Mouse (Mus musculus) MEL (cell line): ENCODE data around the gene Ap2a1. TPM values are rescaled to one million over a fixed set of nuclear protein-coding genes. Genes with fewer than 3 reads are reported as not detected.

Source experiments
- DNase-seq: peaks from one replicate; pipeline ENCODE4 v3.0.0; 2011; ENCODE audit warnings: low read depth, low spot score
- H3K27ac ChIP-seq: 2 replicates; pipeline ENCODE4 v1.5.1; 2012; ENCODE audit warnings: low read depth, mild to moderate bottlenecking, control low read depth, low read length, moderate library complexity; ENCODE audit not compliant: control insufficient read depth
- H3K27me3 ChIP-seq, 2 experiments: fragments of 150-350 bp in 1 of 2; sonication (generic) in 1 of 2; 2 replicates each; pipeline ENCODE4 v1.6.1; 2012; ENCODE audit warnings: low read length in 2 of 2, mild to moderate bottlenecking in 2 of 2, improper control_type of control experiment in 1 of 2, moderate library complexity in 1 of 2; ENCODE audit not compliant: insufficient read depth in 2 of 2, control insufficient read depth in 1 of 2
- H3K36me3 ChIP-seq, 2 experiments: 2 replicates each; pipeline ENCODE4 v1.6.1; 2012 to 2014; ENCODE audit warnings: low read length in 2 of 2, improper control_type of control experiment in 1 of 2, inconsistent platforms in 1 of 2, mild to moderate bottlenecking in 1 of 2; ENCODE audit not compliant: insufficient read depth in 2 of 2, control insufficient read depth in 1 of 2
- H3K4me1 ChIP-seq, 2 experiments: fragments of 150-350 bp in 1 of 2; sonication (generic) in 1 of 2; 2 replicates each; pipeline ENCODE4 v1.6.1; 2012; ENCODE audit warnings: low read length in 2 of 2, improper control_type of control experiment in 1 of 2, mild to moderate bottlenecking in 1 of 2; ENCODE audit not compliant: insufficient read depth in 2 of 2, control insufficient read depth in 1 of 2
- H3K4me3 ChIP-seq, 2 experiments: fragments of 150-350 bp in 1 of 2; sonication (generic) in 1 of 2; 2 replicates each; pipeline ENCODE4 v1.5.1; 2012; ENCODE audit warnings: low read depth in 2 of 2, low read length in 2 of 2, mild to moderate bottlenecking in 2 of 2, moderate library complexity in 2 of 2, control low read depth in 1 of 2, improper control_type of control experiment in 1 of 2; ENCODE audit not compliant: control insufficient read depth in 1 of 2, insufficient read depth in 1 of 2
- H3K79me2 ChIP-seq: 2 replicates; pipeline ENCODE4 v1.6.1; 2012; ENCODE audit warnings: mild to moderate bottlenecking, low read length, moderate library complexity; ENCODE audit not compliant: control insufficient read depth, poor library complexity, insufficient read depth
- H3K9ac ChIP-seq: 2 replicates; pipeline ENCODE4 v1.6.1; 2012; ENCODE audit warnings: low read depth, mild to moderate bottlenecking, control low read depth, low read length, moderate library complexity; ENCODE audit not compliant: control insufficient read depth, poor library complexity, severe bottlenecking
- H3K9me3 ChIP-seq: fragments of 150-350 bp; sonication (generic); replicated peaks from 2 replicates; pipeline ENCODE4 v1.6.1; 2012; ENCODE audit warnings: mild to moderate bottlenecking, low read length, improper control_type of control experiment, moderate library complexity; ENCODE audit not compliant: insufficient read depth
- BHLHE40 ChIP-seq: IDR thresholded peaks from 2 replicates; pipeline ENCODE4 v1.6.1; 2012; ENCODE audit warnings: low read depth, mild to moderate bottlenecking, inconsistent platforms, low read length, improper control_type of control experiment, borderline replicate concordance
- CHD1 ChIP-seq: IDR thresholded peaks from 2 replicates; pipeline ENCODE4 v1.6.1; 2012; ENCODE audit warnings: low read depth, mild to moderate bottlenecking, inconsistent platforms, low read length, improper control_type of control experiment
- CHD2 ChIP-seq: IDR thresholded peaks from 2 replicates; pipeline ENCODE4 v1.6.1; 2011; ENCODE audit warnings: low read length, improper control_type of control experiment
- CTCF ChIP-seq, 3 experiments: IDR thresholded peaks in 2 of 3; conservative IDR thresholded peaks in 1 of 3; 2 replicates each; pipeline ENCODE4 v1.5.1; 2011 to 2012; ENCODE audit warnings: low read length in 3 of 3, low read depth in 2 of 3, mild to moderate bottlenecking in 2 of 3, improper control_type of control experiment in 1 of 3, inconsistent platforms in 1 of 3, mixed read lengths in 1 of 3, moderate library complexity in 1 of 3; ENCODE audit not compliant: control insufficient read depth in 1 of 3, insufficient read depth in 1 of 3, poor library complexity in 1 of 3, severe bottlenecking in 1 of 3
- E2F4 ChIP-seq: IDR thresholded peaks from 2 replicates; pipeline ENCODE4 v1.6.1; 2011; ENCODE audit warnings: low read depth, low read length, improper control_type of control experiment, borderline replicate concordance
- ELF1 ChIP-seq: IDR thresholded peaks from 2 replicates; pipeline ENCODE4 v1.6.1; 2014; ENCODE audit warnings: low read depth, mild to moderate bottlenecking, inconsistent platforms, low read length, improper control_type of control experiment, moderate library complexity
- ETS1 ChIP-seq: IDR thresholded peaks from 2 replicates; pipeline ENCODE4 v1.6.1; 2012; ENCODE audit warnings: low read depth, mild to moderate bottlenecking, inconsistent platforms, low read length, improper control_type of control experiment, moderate library complexity
- JUND ChIP-seq: IDR thresholded peaks from 2 replicates; pipeline ENCODE4 v1.6.1; 2011; ENCODE audit warnings: low read depth, mild to moderate bottlenecking, improper control_type of control experiment, low read length
- MAFK ChIP-seq: IDR thresholded peaks from 2 replicates; pipeline ENCODE4 v1.6.1; 2011; ENCODE audit warnings: low read depth, mild to moderate bottlenecking, low read length, improper control_type of control experiment, borderline replicate concordance
- MAX ChIP-seq: IDR thresholded peaks from 2 replicates; pipeline ENCODE4 v1.6.1; 2011; ENCODE audit warnings: low read length, improper control_type of control experiment
- MEF2A ChIP-seq: IDR thresholded peaks from 2 replicates; pipeline ENCODE4 v1.6.1; 2014; ENCODE audit warnings: low read depth, mild to moderate bottlenecking, inconsistent platforms, low read length, improper control_type of control experiment; ENCODE audit not compliant: poor library complexity, insufficient replicate concordance, severe bottlenecking; ENCODE audit errors: extremely low read depth
- MYB ChIP-seq: IDR thresholded peaks from 2 replicates; pipeline ENCODE4 v1.6.1; 2011; ENCODE audit warnings: mild to moderate bottlenecking, low read depth, low read length, improper control_type of control experiment
- NELFE ChIP-seq: IDR thresholded peaks from 2 replicates; pipeline ENCODE4 v1.6.1; 2011; ENCODE audit warnings: low read depth, low read length, improper control_type of control experiment
- NRF1 ChIP-seq: IDR thresholded peaks from 2 replicates; pipeline ENCODE4 v1.6.1; 2014; ENCODE audit warnings: low read depth, mild to moderate bottlenecking, inconsistent platforms, low read length, improper control_type of control experiment, moderate library complexity; ENCODE audit not compliant: poor library complexity, insufficient read depth, severe bottlenecking
- POLR2A ChIP-seq, 2 experiments: IDR thresholded peaks; 2 replicates each; pipeline ENCODE4 v1.6.1; 2011 to 2012; ENCODE audit warnings: low read length in 2 of 2, mild to moderate bottlenecking in 2 of 2, control low read depth in 1 of 2, improper control_type of control experiment in 1 of 2, low read depth in 1 of 2, moderate library complexity in 1 of 2; ENCODE audit not compliant: control insufficient read depth in 1 of 2, insufficient read depth in 1 of 2, poor library complexity in 1 of 2
- POLR2AphosphoS5 ChIP-seq: IDR thresholded peaks from 2 replicates; pipeline ENCODE4 v1.6.1; 2012; ENCODE audit warnings: low read depth, borderline replicate concordance, mild to moderate bottlenecking, inconsistent platforms, low read length, moderate library complexity, mixed read lengths
- TAL1 ChIP-seq: IDR thresholded peaks from 2 replicates; pipeline ENCODE4 v1.6.1; 2012; ENCODE audit warnings: mild to moderate bottlenecking, inconsistent platforms, low read length, moderate library complexity, mixed read lengths
- TBP ChIP-seq: IDR thresholded peaks from 2 replicates; pipeline ENCODE4 v1.8.0; 2011; ENCODE audit warnings: low read depth, low read length, improper control_type of control experiment
- UBTF ChIP-seq: IDR thresholded peaks from 2 replicates; pipeline ENCODE4 v1.6.1; 2012; ENCODE audit warnings: low read depth, mild to moderate bottlenecking, inconsistent platforms, low read length, improper control_type of control experiment, moderate library complexity, borderline replicate concordance; ENCODE audit not compliant: insufficient read depth
- USF1 ChIP-seq: IDR thresholded peaks from 2 replicates; pipeline ENCODE4 v1.6.1; 2014; ENCODE audit warnings: low read depth, mild to moderate bottlenecking, inconsistent platforms, low read length, improper control_type of control experiment, moderate library complexity
- ZC3H11A ChIP-seq: IDR thresholded peaks from 2 replicates; pipeline ENCODE4 v1.6.1; 2012; ENCODE audit warnings: low read depth, mild to moderate bottlenecking, inconsistent platforms, low read length, improper control_type of control experiment
- ZKSCAN1 ChIP-seq: IDR thresholded peaks from 2 replicates; pipeline ENCODE4 v1.6.1; 2012; ENCODE audit warnings: low read depth, mild to moderate bottlenecking, inconsistent platforms, low read length, improper control_type of control experiment, moderate library complexity
- polyA plus RNA-seq, 2 experiments: library from polyadenylated mRNA; stranded (reverse) in 1 of 2; unstranded in 1 of 2; fragments of >175 nt in 1 of 2; fragments of >200 nt in 1 of 2; gene quantifications; 2 replicates each; pipeline versions ENCODE4 v1.2.1 to v1.2.4; 2012; ENCODE audit warnings: low replicate concordance in 2 of 2, low read depth in 1 of 2; ENCODE audit not compliant: insufficient read length in 2 of 2, insufficient read depth in 1 of 2, missing spikeins in 1 of 2
- total RNA-seq: library from RNA; depleted of rRNA; stranded (reverse); fragments of 300-350 nt; gene quantifications from 2 replicates; pipeline ENCODE4 v1.2.3, GENCODE M21; 2012

Ap2a1 gene
- total and polyA plus RNA-seq, 3 experiments = 54.0 to 107 (median 73.1) TPM

DNA sequence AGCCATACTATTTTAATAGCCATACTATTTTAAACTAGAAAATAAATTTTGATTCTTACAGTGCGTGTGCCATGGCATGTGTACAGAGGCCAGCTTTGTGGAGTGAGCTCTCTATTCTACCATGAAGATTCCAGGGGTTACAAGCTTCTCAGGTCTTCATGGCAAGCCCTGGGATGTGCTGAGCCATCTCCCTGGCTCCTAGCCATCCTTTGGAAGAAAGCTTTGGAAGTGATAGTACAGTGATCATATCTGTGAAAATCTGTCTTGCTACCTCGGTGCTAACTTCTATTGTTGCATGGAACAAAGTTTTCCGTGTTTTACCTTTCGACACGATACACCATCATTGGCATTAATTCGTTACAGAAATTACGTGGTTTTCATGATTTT lies 34.1 kb downstream of the Ap2a1 start:
- no peaks in the 10 kb centered on the region for H3K27me3 ChIP-seq
- peak overlapping the region; percentile 72 to 88 for H3K4me3 ChIP-seq
- no peaks in the 10 kb centered on the region for H3K9me3 ChIP-seq
- H3K79me2 ChIP-seq = peaks cover 20% of the 10 kb centered on the region
- peak overlapping the region; percentile 59 for H3K27ac ChIP-seq
- peaks cover 0 to 25% of the 10 kb centered on the region in 2 experiments; a peak in 2 of 4 replicates for H3K4me1 ChIP-seq
- no peak overlapping the region for H3K9ac ChIP-seq
- peaks cover 0 to 10% of the 10 kb centered on the region in 2 experiments; a peak in 2 of 4 replicates for H3K36me3 ChIP-seq
- no peak for DNase-seq
- TF ChIP-seq ZKSCAN1 (no peak), JUND (no peak), ETS1 (no peak), USF1 (no peak), POLR2AphosphoS5 (no peak), NELFE (no peak), MAX (no peak), BHLHE40 (no peak), POLR2A (IDR thresholded peaks at IDR 0.05; ENCODE audit: control insufficient read depth in 1 of 2, insufficient read depth in 1 of 2, low read depth in 1 of 2, low read length in 2 of 2, poor library complexity in 1 of 2) (no peak), MAFK (no peak), TBP (no peak), MYB (no peak), TAL1 (no peak), CTCF (IDR thresholded peaks at IDR 0.05 in 2 of 3, conservative IDR thresholded peaks at IDR 0.05 in 1 of 3; ENCODE audit: control insufficient read depth in 1 of 3, insufficient read depth in 1 of 3, low read depth in 2 of 3, low read length in 3 of 3, poor library complexity in 1 of 3, severe bottlenecking in 1 of 3) (no peak), UBTF (no peak), NRF1 (no peak), CHD2 (no peak), ELF1 (no peak)

DNA sequence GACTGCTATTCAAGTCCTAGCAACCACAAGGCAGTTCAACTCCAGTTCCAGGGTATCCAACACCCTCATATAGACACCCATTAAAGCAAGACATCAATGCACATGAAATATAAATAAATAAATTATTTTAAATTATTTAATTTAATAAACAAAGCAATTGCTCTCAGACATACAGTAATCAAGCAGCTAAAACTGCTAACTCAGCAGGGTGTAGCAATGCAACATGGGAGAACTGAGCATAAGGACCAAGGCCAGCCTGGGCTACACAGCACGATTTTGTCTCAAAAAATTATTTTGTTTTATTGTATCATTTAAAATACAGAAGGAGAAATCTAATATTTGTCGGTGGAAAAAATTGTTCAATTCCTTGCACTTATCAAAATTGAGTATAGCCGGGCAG lies 35.1 kb downstream of the Ap2a1 start:
- no peaks in the 10 kb centered on the region for H3K9me3 ChIP-seq
- no peak for DNase-seq
- H3K27me3 ChIP-seq = no peaks in the 10 kb centered on the region
- peaks cover 0 to 25% of the 10 kb centered on the region in 2 experiments; a peak in 2 of 4 replicates for H3K4me1 ChIP-seq
- no peak overlapping the region for H3K27ac ChIP-seq
- H3K79me2 ChIP-seq = peaks cover 22% of the 10 kb centered on the region
- TF ChIP-seq E2F4 = no peak
- TF ChIP-seq ZC3H11A = no peak
- TF ChIP-seq MEF2A = no peak
- TF ChIP-seq MAFK = peak; percentile 68
- no peak for TF ChIP-seq BHLHE40
- TF ChIP-seq MYB = no peak
- TF ChIP-seq CHD1 = no peak
- TF ChIP-seq, all 39 proteins: peak for 1
- Histone ChIP-seq H3K4me3 (no peak overlapping the region), H3K36me3 (peaks cover 0 to 10% of the 10 kb centered on the region in 2 experiments; a peak in 2 of 4 replicates), H3K9ac (no peak overlapping the region)
